Mouse (Mus musculus): ENCODE measurements at regions not wholly inside any gene's neighbourhood (a gene's known extent, or its start where the extent isn't known, plus 50 kb on each side); places are given as distances from the start of the nearest gene placed in this dataset.

DNA sequence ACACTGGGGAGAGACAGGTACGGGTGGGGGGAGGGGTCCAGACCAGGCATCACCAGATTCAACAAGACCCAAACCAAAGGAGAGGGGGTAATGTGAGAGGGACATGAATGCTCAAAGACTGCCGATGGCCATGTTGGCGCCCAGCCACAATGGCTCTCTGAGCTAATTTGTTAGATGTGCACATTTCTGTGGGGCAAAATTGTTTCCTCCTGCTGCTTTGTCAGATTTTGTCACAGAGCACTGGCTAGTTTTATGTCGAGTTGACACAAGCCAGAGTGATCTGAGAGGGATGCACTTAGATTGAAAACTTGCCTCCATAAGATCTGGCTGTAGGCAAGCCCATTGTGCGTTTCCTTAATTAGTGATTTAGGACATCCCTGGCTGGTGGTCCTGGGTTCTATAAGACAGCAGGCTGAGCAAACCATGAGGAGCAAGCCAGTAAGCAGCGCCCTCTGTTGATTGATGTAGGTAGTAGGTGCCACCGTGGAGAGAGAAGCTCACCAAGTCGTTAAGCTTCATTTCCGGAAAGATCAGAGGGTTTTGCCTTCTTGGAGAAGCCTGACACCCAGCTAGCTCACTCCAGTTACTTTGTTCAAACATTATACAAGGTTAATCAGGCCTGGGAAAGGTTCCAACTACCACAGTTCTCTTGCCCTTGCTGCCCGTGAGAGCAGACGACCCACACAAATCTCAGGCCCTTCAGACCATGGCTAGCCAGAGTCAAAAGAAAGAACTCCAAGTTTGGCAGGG is 90.6 kb downstream of the Atp23 start:
- peak in 1 of 2 experiments; percentile 23; a peak in 2 of 4 replicates for TF ChIP-seq CTCF (conservative IDR thresholded peaks at IDR 0.05 in 1 of 2, IDR thresholded peaks at IDR 0.05 in 1 of 2; ENCODE audit: low read depth in 2 of 2, low read length in 2 of 2)
- TF ChIP-seq MAFK (IDR thresholded peaks at IDR 0.05; ENCODE audit: insufficient replicate concordance, low read length), result no peak
- TF ChIP-seq POLR2AphosphoS2 (IDR thresholded peaks at IDR 0.05; ENCODE audit: low read depth, low read length), result no peak
- TF ChIP-seq POLR2A (IDR thresholded peaks at IDR 0.05; ENCODE audit: low read depth, low read length), result no peak
- TF ChIP-seq UBTF (IDR thresholded peaks at IDR 0.05; ENCODE audit: low read depth, low read length), result no peak
- no peak for TF ChIP-seq USF1 (IDR thresholded peaks at IDR 0.05; ENCODE audit: low read depth, low read length)
- TF ChIP-seq ZMIZ1 (IDR thresholded peaks at IDR 0.05; ENCODE audit: low read depth, low read length), result no peak
- no peak; the same call in none of the 2 replicates for TF ChIP-seq RAD21 (IDR thresholded peaks at IDR 0.05; ENCODE audit: low read depth, low read length)
- no peak for TF ChIP-seq CHD2 (IDR thresholded peaks at IDR 0.05; ENCODE audit: low read length)
- no peak for TF ChIP-seq CHD1 (IDR thresholded peaks at IDR 0.05; ENCODE audit: low read depth, low read length)
- TF ChIP-seq ZNF384 (IDR thresholded peaks at IDR 0.05; ENCODE audit: low read depth, low read length), result no peak
